Mouse (Mus musculus): ENCODE measurements around the gene Adgrg3.
"Not testable (repeated sequence)": the region's sequence is repeated elsewhere in the genome, so short reads cannot be mapped to it uniquely, and the experiment has no call there.

The Adgrg3 gene

DNA sequence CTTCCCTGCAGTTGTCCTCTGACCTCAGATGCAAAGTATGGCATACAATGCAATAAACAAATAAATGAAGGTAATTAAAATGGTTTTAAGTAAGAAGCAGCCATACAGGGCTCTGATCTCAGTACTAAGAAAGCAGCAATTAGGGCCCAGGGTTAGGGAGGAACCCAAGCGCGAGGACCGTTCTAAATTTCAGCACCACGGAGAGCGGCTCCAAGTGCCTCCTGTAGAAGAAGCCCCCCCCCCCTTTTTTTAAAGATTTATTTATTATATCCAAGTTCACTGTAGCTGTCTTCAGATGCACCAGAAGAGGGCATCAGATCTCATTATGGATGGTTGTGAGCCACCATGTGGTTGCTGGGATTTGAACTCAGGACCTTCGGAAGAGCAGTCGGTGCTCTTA is 10.9 kb downstream of the Adgrg3 start:
- not testable (repeated sequence) for DNase-seq

GRCm38 (mm10) chr8:95037106-95037925 is 19.8 kb downstream of the Adgrg3 start:
- DNase-seq = peak; percentile 95

GRCm38 (mm10) chr8:95041883-95042784 is 24.6 kb downstream of the Adgrg3 start:
- no peak for DNase-seq

DNA sequence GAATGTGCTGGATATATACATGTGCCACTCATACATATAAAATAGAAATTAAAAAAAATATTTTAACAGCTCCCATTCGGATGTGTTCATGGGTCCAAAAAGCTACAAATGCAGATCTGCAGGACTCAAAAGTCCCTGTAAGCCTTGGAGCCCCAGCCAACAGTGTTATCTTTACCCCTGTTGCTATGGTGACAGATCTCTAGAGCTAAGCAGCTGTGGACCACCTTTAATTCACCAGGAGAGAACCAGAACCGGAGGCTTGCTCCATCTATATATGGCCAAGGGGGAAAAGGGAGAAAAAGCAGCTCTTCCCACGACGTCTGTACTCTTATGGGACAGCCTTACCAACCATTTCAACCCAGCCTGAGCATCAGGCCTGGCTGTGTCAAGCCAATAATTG is 27.3 kb downstream of the Adgrg3 start:
- no peak for DNase-seq

GRCm38 (mm10) chr8:95046982-95047381 is 29.5 kb downstream of the Adgrg3 start:
- DNase-seq = peak; percentile 94

DNA sequence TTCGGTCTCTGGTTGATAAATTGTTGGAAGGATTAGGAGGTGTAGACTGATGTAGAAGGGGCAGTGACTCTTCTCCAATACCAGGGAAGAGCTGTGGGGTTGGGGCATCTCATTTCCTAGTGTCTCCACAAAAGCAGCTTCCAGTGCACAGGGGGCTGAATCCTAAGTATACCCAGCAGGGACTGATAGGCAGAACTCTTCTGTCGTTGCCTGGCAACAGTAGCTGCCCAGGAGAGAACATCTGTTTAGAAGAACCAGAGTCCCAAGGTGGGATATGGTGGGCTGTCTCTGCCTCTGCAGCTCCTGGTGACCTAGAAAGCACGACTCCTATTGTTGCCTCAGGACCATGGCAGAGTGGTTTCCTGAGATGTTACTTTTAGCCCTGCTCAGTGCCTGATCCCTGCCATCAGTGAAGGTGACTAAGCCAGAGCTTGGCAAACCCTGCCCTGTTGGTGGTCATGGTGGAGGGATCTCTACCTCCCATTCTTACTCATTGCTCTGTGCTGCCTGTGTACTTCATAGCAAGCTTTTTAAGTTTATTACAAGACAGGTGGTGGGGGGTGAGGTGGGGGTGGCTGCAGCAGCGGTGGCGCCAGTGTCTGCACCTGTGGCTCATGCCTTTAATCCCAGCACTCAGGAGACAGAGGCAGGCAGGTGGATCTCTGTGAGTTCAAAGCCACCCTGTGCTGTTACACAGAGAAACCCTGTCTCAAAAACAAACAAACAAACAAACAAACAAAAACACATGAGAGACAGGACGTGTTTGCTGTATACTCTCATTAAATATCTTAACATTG is 30.6 kb downstream of the Adgrg3 start:
- DNase-seq = no peak

DNA sequence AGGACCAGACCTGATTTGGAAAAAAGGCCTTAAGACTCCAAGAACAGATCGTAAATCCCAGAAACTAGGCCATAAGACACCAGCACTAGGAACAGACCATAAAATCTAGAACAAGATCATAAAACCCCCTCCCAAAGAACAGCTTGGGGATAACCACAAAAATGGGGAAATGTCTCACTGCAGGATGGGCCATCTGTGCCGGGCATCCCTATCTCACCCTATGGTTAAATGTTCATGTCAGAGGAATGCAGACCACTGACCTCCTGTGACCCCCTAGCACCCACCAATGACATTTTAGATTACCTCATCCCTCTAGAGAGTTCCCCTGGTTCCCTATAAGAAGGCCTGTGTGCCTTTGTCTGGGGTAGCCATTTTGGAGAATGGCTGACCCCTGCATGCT is 32.1 kb downstream of the Adgrg3 start:
- DNase-seq = no peak

- no peak for DNase-seq
Measured at GRCm38 (mm10) chr8:95054438-95054837, 36.9 kb downstream of the Adgrg3 start.

- DNase-seq = no peak
Measured at GRCm38 (mm10) chr8:95054927-95055510, 37.5 kb downstream of the Adgrg3 start, which contains the start of gene Drc7. Gene Drc7, plus strand, starts transcription at chr8:95055103.

- no peak for DNase-seq
Measured at GRCm38 (mm10) chr8:95056414-95056813, 38.9 kb downstream of the Adgrg3 start.

GRCm38 (mm10) chr8:95058661-95059060 is 41.2 kb downstream of the Adgrg3 start:
- DNase-seq = no peak

DNA sequence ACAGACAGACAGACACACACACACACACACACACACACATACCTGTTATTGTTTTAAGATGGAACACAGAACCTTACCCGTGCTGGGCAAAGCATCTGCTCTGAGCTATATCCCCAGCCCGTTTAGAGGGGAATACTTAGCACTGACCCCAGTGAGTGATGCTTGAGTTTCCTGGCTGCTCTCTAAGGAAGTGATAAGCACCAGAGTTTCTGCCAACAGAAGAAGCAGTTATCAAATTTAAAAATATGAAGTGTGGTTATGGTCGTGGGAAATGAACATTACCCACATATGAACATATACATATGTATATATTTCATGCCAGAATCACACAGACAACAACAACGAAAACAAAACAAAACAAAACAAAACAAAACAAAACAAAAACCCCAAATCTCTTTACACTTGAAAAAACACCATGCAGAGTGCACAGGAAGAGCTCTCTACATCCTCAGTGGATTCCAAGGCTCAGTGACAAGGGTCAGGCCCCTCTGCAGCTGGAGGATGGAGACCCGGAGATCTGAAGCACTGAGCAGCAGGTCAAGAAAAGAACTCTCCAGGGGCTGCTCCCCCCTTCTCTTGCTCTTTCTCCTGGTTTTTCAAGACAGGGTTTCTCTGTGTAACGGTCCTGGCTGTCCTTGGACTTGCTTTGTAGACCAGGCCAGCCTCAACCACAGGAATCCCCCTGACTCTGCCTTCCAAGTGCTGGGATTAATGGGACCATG is 42.5 kb downstream of the Adgrg3 start:
- peak; percentile 93 for DNase-seq

DNA sequence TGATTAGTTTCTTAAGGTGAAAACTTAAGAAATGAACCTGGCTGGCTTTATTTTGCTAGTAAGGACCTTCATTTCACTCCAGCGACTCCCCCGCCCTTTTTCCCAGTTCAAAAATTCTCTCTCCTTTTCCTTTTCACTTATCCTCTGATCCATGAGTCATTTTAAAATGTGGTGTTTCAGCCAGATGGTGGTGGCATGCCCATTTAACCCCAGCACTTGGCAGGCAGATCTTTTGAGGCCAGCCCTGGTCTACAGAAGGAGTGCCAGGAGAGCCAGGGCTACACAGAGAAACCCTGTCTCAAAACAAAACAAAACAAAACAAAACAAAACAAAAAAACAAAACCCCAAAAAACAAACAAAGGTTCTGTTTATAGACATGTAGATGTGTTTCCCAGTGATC is 47.0 kb downstream of the Adgrg3 start:
- no peak for DNase-seq

DNA sequence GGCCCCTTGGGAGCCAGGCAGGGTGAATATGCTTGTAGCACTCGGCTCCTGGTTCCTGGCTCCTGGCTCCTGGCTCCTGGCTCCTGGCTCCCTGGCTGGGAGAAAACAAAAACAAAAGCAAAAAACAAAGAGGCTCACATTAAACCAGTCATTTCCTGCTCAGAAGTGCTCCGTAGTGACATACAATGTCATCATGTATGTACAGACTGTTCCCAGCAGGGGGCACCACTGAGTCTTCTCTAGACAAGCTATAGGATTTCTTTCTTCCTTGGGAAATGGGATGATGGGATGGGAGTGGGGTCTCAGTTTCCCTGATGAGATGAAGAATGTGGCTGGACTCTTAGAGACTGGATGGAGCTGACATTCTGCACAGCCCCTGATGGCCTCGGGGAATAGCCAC is 50.1 kb downstream of the Adgrg3 start:
- no peak for DNase-seq

DNA sequence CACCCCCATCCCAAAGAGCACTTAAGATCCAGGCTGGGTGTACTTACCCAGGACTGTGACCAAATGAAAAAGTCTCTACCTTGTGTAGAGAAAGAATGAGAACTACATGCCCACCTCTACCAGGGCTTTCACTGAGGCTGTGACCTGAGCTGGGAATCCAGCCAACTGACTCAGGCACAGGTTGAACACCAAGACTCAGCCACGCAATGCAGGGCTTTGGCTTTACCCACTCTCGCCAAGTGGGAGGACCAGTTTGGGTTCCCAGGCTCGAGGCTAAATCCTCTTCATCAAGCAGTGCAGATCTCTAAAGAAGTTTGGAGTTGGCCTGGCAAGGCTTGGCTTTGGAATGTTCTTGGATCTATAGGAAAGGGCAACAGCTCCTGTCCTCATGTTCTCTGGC is 58.0 kb downstream of the Adgrg3 start:
- no peak for DNase-seq

DNA sequence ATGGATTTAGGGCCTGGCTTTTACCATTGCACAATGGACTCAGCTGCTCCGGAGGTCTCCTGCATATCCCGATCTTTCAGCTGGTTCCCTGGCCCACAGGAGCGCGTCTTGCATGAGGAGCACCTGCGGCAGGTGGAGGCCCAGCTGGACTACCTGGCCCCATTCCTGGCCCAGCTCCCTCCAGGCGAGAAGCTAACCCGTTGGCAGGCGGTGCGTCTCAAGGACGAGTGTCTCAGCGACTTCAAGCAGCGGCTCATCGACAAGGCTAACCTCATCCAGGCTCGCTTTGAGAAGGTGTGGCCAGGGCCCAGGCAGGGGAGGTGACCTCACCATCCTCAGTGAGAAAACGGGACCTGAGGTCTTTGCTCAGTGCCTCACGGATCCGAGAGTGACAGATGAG is 58.7 kb downstream of the Adgrg3 start:
- DNase-seq = no peak

GRCm38 (mm10) chr8:95078055-95078454 is 60.6 kb downstream of the Adgrg3 start:
- DNase-seq = no peak

GRCm38 (mm10) chr8:95079305-95079704 is 61.8 kb downstream of the Adgrg3 start:
- no peak for DNase-seq

GRCm38 (mm10) chr8:95080381-95081341 is 63.2 kb downstream of the Adgrg3 start, which contains the start of gene Katnb1:
Gene Katnb1, plus strand, starts transcription at chr8:95081186.
- peak; percentile 100 for DNase-seq

- no peak for DNase-seq
Measured at GRCm38 (mm10) chr8:95081650-95082049, 64.2 kb downstream of the Adgrg3 start.

- no peak for DNase-seq
Measured at GRCm38 (mm10) chr8:95084261-95084660, 66.8 kb downstream of the Adgrg3 start.
